Mouse (Mus musculus): ENCODE measurements at regions not wholly inside any gene's neighbourhood (a gene's known extent, or its start where the extent isn't known, plus 50 kb on each side); places are given as distances from the start of the nearest gene placed in this dataset.

DNA sequence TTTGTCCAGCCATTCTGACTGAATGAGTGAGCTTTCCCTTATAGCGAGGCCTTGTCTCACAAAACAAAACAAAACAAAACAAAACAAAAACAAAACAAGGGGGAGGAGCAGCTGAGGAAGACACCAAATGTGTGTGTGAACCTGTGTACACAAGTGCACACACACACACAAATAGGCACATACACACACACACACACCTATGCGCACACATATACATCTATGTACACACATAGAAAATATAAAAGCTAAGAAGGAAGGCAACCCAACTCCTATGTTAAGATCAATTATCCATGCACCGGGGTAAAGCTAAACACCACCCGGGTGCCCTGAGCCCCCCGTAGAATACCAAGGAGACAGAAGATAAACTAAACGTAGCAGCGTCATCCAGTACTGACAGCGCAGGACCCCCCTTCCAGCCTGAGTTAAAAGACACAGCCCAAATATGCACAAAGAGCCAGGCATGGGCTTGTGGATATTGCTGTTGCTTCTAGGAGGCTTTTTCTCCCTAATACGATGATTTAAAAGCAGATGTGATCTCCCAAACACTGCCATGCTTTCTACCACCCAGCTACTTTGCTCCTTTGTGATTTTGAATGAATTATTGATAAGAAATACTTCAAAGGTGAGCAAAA lies 108.4 kb upstream of the Ptbp2 start:
- no peak for DNase-seq

DNA sequence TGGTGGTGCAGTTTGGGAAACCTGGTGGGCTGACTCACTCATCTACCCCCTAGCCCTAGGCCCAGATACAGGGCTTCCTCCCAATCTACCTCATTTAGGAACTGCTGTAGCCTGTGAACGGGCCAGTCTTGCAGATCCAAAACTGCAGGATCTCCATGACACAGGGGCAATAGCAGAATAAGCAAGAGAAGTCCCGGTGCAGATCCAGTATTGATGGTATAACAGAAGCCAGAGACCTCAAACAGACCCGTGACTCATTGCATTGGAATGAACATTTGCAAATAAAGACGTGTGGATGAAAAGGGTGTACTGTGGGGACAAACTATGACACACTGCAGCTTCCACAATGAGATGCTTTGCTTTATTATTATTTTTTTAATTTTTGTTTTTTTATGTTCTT lies 106.6 kb upstream of the Ptbp2 start:
- no peak for DNase-seq

DNA sequence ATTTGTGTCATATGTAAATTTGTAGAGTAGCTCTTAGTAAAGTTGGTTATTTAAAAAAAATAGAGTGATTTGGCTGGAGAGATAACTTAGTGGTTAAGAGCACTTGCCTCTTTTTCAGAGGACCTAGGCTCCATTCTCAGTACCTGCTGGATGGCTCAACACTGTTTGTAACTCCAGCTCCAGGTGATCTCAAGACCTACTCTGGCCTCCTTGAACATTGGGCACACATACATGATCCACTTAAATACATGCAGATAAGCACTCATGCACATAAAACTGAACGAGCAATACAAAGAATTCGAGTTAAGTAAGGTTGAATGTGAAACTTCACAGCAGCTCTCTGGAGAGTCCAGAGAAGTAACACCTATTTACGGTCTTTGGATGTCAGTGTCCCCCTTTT lies 104.2 kb upstream of the Ptbp2 start:
- no peak for DNase-seq

DNA sequence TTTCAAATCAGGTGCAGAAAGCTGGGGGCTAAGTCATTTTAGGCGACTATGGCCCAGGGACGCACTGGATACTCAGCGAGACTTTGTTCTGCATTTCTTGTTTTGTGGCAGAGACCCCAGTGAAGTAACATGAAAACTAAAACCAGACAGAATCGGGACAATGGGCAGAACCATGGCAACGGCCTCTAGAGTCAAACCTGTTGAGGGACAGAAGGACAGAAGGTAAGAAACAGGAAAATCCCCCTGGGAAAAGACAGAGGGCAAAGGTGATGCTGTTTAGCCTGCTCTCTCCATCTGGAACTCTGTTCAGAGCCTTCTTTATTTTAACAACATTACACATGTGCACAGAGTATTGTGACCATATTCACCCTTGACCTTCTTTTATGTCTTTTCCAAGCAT lies 92.1 kb upstream of the Ptbp2 start:
- DNase-seq = peak; percentile 50

DNA sequence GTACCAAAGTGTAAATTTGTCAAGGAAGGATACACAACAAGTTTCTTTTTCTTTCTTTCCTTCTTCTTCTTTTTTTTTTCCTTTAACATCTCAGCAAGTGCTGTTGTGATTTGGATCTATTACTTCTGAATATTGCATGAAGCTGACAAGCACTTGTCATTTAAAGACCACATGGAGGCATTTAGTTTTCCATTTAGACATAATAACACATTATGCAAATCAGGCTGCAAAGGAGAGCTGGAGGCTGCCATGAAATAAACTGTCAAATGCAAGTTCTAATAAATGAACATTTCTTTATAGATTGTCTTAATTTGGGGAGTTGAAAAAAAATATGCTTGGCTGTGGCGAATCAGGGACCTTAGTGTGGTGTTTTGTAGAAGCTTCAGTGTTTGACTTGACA lies 90.8 kb upstream of the Ptbp2 start:
- DNase-seq = no peak

DNA sequence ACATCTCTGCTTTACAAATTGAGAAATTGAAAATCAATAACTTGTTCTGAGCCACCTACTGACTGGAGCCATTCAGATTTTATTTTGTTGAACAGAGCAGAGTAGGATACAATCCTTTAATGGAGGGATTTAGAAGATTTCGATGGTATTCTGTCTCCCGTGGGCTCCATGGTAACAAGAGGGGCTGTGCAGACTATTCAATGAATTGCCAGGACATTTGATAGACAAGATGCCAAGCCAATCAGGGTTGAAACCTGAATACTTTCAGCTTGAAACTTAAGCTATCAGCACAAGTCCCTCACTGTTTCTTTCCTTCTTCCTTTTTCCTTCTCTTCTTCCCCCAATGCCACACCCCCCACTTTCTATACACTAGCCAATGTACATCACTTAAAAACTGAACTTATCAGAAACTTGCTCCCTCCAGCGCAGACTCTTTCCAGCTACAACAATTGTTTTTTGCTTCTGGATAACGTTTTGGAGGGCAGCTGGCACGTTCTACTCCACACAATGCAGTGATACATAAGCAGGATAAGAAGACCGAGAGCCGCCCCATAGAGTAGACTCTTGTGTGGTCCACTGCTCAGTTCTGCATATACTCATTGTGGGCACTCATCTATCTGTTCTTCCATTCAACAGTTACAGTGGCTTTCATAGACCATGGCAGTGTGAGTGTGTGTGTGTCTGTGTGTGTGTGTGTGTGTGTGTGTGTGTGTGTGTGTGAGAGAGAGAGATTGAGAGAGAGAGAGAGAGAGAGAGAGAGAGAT lies 78.1 kb upstream of the Ptbp2 start:
- DNase-seq = no peak

Data from embryo, embryonic 11 days (tissue).